Mouse (Mus musculus) C2C12 (cell line): Measurements from ENCODE around the gene Syt3. TPM values are rescaled to one million over a fixed set of nuclear protein-coding genes. Genes with fewer than 3 reads are reported as not detected.

Experiments
- H3K27me3 ChIP-seq: one replicate; pipeline ENCODE4 v1.6.1; 2011; ENCODE audit not compliant: control insufficient read depth, insufficient read depth, insufficient read length
- H3K36me3 ChIP-seq: one replicate; pipeline ENCODE4 v1.6.1; 2011; ENCODE audit not compliant: control insufficient read depth, insufficient read depth
- H3K4me3 ChIP-seq: one replicate; pipeline ENCODE4 v1.5.1; 2011; ENCODE audit warnings: mild to moderate bottlenecking, control low read depth; ENCODE audit not compliant: poor library complexity, insufficient read depth, severe bottlenecking
- H3K79me2 ChIP-seq: one replicate; pipeline ENCODE4 v1.6.1; 2011; ENCODE audit not compliant: control insufficient read depth, insufficient read depth
- H3K79me3 ChIP-seq: one replicate; pipeline ENCODE4 v1.6.1; 2011; ENCODE audit warnings: low read depth, control low read depth
- H3ac ChIP-seq: one replicate; pipeline ENCODE3; 2011; ENCODE audit warnings: low read depth; ENCODE audit not compliant: control insufficient read depth, insufficient read length
- CEBPB ChIP-seq: IDR thresholded peaks from one replicate; pipeline ENCODE4 v1.6.1; 2011; ENCODE audit warnings: low read depth, mild to moderate bottlenecking, control low read depth, moderate library complexity
- CTCF ChIP-seq: IDR thresholded peaks from one replicate; pipeline ENCODE4 v1.5.1; 2011; ENCODE audit not compliant: control insufficient read depth, insufficient read depth, insufficient read length
- FOSL1 ChIP-seq: IDR thresholded peaks from one replicate; pipeline ENCODE4 v1.8.0; 2011; ENCODE audit warnings: mild to moderate bottlenecking, low read length; ENCODE audit not compliant: poor library complexity, insufficient read depth, severe bottlenecking
- MAX ChIP-seq: IDR thresholded peaks from one replicate; pipeline ENCODE4 v1.6.1; 2011; ENCODE audit warnings: mild to moderate bottlenecking, control low read depth
- MYOD1 ChIP-seq: IDR thresholded peaks from one replicate; pipeline ENCODE4 v1.6.1; 2011; ENCODE audit warnings: low read depth; ENCODE audit not compliant: control insufficient read depth, insufficient read length
- MYOG ChIP-seq: IDR thresholded peaks from one replicate; pipeline ENCODE4 v1.6.1; 2011; ENCODE audit not compliant: control insufficient read depth, insufficient read length; ENCODE audit errors: extremely low read depth
- USF1 ChIP-seq: IDR thresholded peaks from one replicate; pipeline ENCODE4 v1.6.1; 2011; ENCODE audit warnings: low read depth, mild to moderate bottlenecking, control low read depth, moderate library complexity
- polyA plus RNA-seq: library from polyadenylated mRNA; unstranded; fragments of >200 nt; fragmentation: generic; extraction: Trizol; gene quantifications from one replicate; pipeline ENCODE4 v1.2.1, GENCODE M21; 2012; ENCODE audit warnings: missing spikeins

The Syt3 gene
- polyA plus RNA-seq, 1 experiment: not detected

- no peaks in the 10 kb centered on the region for H3K79me2 ChIP-seq
- no peaks in the 10 kb centered on the region for H3K79me3 ChIP-seq
- H3K27me3 ChIP-seq: peaks cover 6% of the 10 kb centered on the region
- no peaks in the 10 kb centered on the region for H3K36me3 ChIP-seq
- TF ChIP-seq MYOD1: no peak
- TF ChIP-seq CTCF: no peak
- TF ChIP-seq USF1: no peak
- no peak for TF ChIP-seq CEBPB
- TF ChIP-seq FOSL1: no peak
- no peak for TF ChIP-seq MYOG
- TF ChIP-seq MAX: no peak
- H3K4me3 ChIP-seq: no peak overlapping the region
- H3ac ChIP-seq: no peak overlapping the region
Observed at GRCm38 (mm10) chr7:44372678-44373077, 11.2 kb upstream of the Syt3 start.

GRCm38 (mm10) chr7:44373460-44373859, 10.4 kb upstream of the Syt3 start:
- no peaks in the 10 kb centered on the region for H3K79me3 ChIP-seq
- no peak overlapping the region for H3K4me3 ChIP-seq
- peaks cover 6% of the 10 kb centered on the region for H3K27me3 ChIP-seq
- TF ChIP-seq USF1 (no peak), CTCF (no peak), MAX (no peak), MYOD1 (no peak), CEBPB (no peak), FOSL1 (no peak), MYOG (no peak)
- H3K79me2 ChIP-seq: no peaks in the 10 kb centered on the region
- H3ac ChIP-seq: no peak overlapping the region
- no peaks in the 10 kb centered on the region for H3K36me3 ChIP-seq

- peak overlapping the region; percentile 14 for H3K4me3 ChIP-seq
- no peak for TF ChIP-seq MAX
- TF ChIP-seq MYOG: no peak
- TF ChIP-seq CEBPB: no peak
- TF ChIP-seq MYOD1: no peak
- TF ChIP-seq USF1: no peak
- no peaks in the 10 kb centered on the region for H3K36me3 ChIP-seq
- H3ac ChIP-seq: peak overlapping the region; percentile 27
- H3K27me3 ChIP-seq: peaks cover 6% of the 10 kb centered on the region
- H3K79me3 ChIP-seq: no peaks in the 10 kb centered on the region
- no peaks in the 10 kb centered on the region for H3K79me2 ChIP-seq
Observed at GRCm38 (mm10) chr7:44373889-44374652, 9.8 kb upstream of the Syt3 start.

GRCm38 (mm10) chr7:44374756-44375155, 9.1 kb upstream of the Syt3 start:
- no peaks in the 10 kb centered on the region for H3K79me2 ChIP-seq
- no peaks in the 10 kb centered on the region for H3K79me3 ChIP-seq
- H3ac ChIP-seq: no peak overlapping the region
- peaks cover 6% of the 10 kb centered on the region for H3K27me3 ChIP-seq
- H3K4me3 ChIP-seq: peak overlapping the region; percentile 6
- H3K36me3 ChIP-seq: no peaks in the 10 kb centered on the region
- TF ChIP-seq MAX: no peak
- TF ChIP-seq CTCF: no peak
- TF ChIP-seq CEBPB: no peak
- no peak for TF ChIP-seq MYOG
- no peak for TF ChIP-seq FOSL1
- no peak for TF ChIP-seq USF1

GRCm38 (mm10) chr7:44375207-44375606, 8.7 kb upstream of the Syt3 start:
- H3K79me2 ChIP-seq: no peaks in the 10 kb centered on the region
- H3K36me3 ChIP-seq: no peaks in the 10 kb centered on the region
- TF ChIP-seq USF1 (no peak), MAX (no peak), MYOG (no peak), MYOD1 (no peak), CTCF (no peak), CEBPB (no peak), FOSL1 (no peak)
- H3K27me3 ChIP-seq: peaks cover 3% of the 10 kb centered on the region
- H3ac ChIP-seq: no peak overlapping the region
- no peak overlapping the region for H3K4me3 ChIP-seq
- no peaks in the 10 kb centered on the region for H3K79me3 ChIP-seq

GRCm38 (mm10) chr7:44375793-44376192, 8.1 kb upstream of the Syt3 start:
- TF ChIP-seq USF1 (no peak), MYOD1 (no peak), FOSL1 (no peak), CEBPB (no peak), CTCF (no peak), MAX (no peak), MYOG (no peak)
- H3K36me3 ChIP-seq: no peaks in the 10 kb centered on the region
- H3K27me3 ChIP-seq: no peaks in the 10 kb centered on the region
- H3K79me3 ChIP-seq: no peaks in the 10 kb centered on the region
- H3K79me2 ChIP-seq: no peaks in the 10 kb centered on the region
- no peak overlapping the region for H3K4me3 ChIP-seq
- no peak overlapping the region for H3ac ChIP-seq
